Mouse (Mus musculus) embryonic fibroblast, embryonic 13.5 days (primary cell): ENCODE results near the gene Slc9a8.

Experiments used
- CTCF ChIP-seq: IDR thresholded peaks from 2 replicates; pipeline ENCODE4 v1.5.1; 2011; ENCODE audit warnings: mild to moderate bottlenecking, control low read depth, low read length, moderate library complexity, borderline replicate concordance; ENCODE audit not compliant: insufficient read depth
- POLR2A ChIP-seq: IDR thresholded peaks from 2 replicates; pipeline ENCODE4 v1.6.1; 2011; ENCODE audit warnings: low read depth, mild to moderate bottlenecking, control low read depth, low read length, moderate library complexity

DNA sequence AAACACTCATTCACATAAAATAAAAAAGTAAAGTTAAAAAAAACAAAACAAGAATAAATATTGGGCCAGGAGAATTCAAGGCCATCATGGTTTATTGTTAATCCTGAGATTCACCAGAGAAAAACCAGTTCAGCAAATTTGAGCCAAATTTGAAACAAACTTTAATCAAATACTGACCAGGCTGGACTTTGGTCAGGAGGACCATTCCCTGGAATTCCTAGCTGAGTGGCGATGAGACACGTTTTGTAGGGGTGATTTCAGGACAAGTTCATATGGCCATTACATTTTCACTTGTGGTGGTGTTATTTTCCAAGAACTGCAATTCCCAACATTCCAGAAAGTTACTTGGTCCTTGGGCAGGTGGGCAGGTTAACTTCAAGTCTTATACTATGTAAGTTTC lies 14.1 kb downstream of the Slc9a8 start:
- TF ChIP-seq CTCF (no peak), POLR2A (no peak)
